Mouse (Mus musculus): ENCODE measurements around the gene Stat2. TPM values are rescaled to one million over a fixed set of nuclear protein-coding genes. Genes with fewer than 3 reads are reported as not detected.
"Not testable (repeated sequence)": the region's sequence is repeated elsewhere in the genome, so short reads cannot be mapped to it uniquely, and the experiment has no call there.

The Stat2 gene
- polyA plus RNA-seq, 1 experiment from 2014 or later = 13.0 TPM

GRCm38 (mm10) chr10:128247020-128247732 is 23.2 kb upstream of the Stat2 start:
- Histone ChIP-seq H3K27me3 (ENCODE audit: control insufficient read depth, insufficient read depth, low read length) (no peaks in the 10 kb centered on the region), H3K4me3 (ENCODE audit: low read depth, low read length) (no peak overlapping the region), H3K27ac (ENCODE audit: low read length) (peak overlapping the region; percentile 33; the same call in 1 of the 2 replicates), H3K36me3 (ENCODE audit: control insufficient read depth, insufficient read depth, low read length) (peaks cover 82% of the 10 kb centered on the region), H3K4me1 (ENCODE audit: control insufficient read depth, insufficient read depth, low read length) (no peaks in the 10 kb centered on the region), H3K9ac (replicated peaks; ENCODE audit: low read depth, low read length) (no peak overlapping the region), H3K4me2 (replicated peaks; ENCODE audit: low read depth, low read length) (no peak overlapping the region), H3K9me3 (ENCODE audit: control insufficient read depth, low read depth, low read length) (no peaks in the 10 kb centered on the region)
- no peak for ATAC-seq (ENCODE audit: insufficient number of reproducible peaks, insufficient read depth, low FRiP score, low read depth)
- WGBS = 82% methylated on average over 17 of the region's 17 CpGs

- Histone ChIP-seq H3K27ac (ENCODE audit: low read length) (no peak overlapping the region), H3K9ac (replicated peaks; ENCODE audit: low read depth, low read length) (no peak overlapping the region), H3K9me3 (ENCODE audit: control insufficient read depth, low read depth, low read length) (no peaks in the 10 kb centered on the region), H3K4me2 (replicated peaks; ENCODE audit: low read depth, low read length) (no peak overlapping the region), H3K27me3 (ENCODE audit: control insufficient read depth, insufficient read depth, low read length) (no peaks in the 10 kb centered on the region), H3K4me3 (ENCODE audit: low read depth, low read length) (no peak overlapping the region), H3K36me3 (ENCODE audit: control insufficient read depth, insufficient read depth, low read length) (peaks cover 65% of the 10 kb centered on the region), H3K4me1 (ENCODE audit: control insufficient read depth, insufficient read depth, low read length) (no peaks in the 10 kb centered on the region)
- no peak for ATAC-seq (ENCODE audit: insufficient number of reproducible peaks, insufficient read depth, low FRiP score, low read depth)
- 90% methylated on average over 13 of the region's 13 CpGs for whole genome bisulfite sequencing
Measured at GRCm38 (mm10) chr10:128250565-128250964, 19.8 kb upstream of the Stat2 start.

- Histone ChIP-seq H3K27ac (ENCODE audit: low read length) (no peak within 1 kb of the TSS), H3K4me3 (ENCODE audit: low read depth, low read length) (no peak within 1 kb of the TSS), H3K4me1 (ENCODE audit: control insufficient read depth, insufficient read depth, low read length) (no peaks in the 10 kb centered on the region), H3K9ac (replicated peaks; ENCODE audit: low read depth, low read length) (no peak within 1 kb of the TSS), H3K36me3 (ENCODE audit: control insufficient read depth, insufficient read depth, low read length) (peaks cover 34% of the 10 kb centered on the region), H3K9me3 (ENCODE audit: control insufficient read depth, low read depth, low read length) (no peaks in the 10 kb centered on the region), H3K27me3 (ENCODE audit: control insufficient read depth, insufficient read depth, low read length) (no peaks in the 10 kb centered on the region), H3K4me2 (replicated peaks; ENCODE audit: low read depth, low read length) (no peak within 1 kb of the TSS)
- WGBS = 67% methylated on average over 4 of the region's 4 CpGs
- ATAC-seq (ENCODE audit: insufficient number of reproducible peaks, insufficient read depth, low FRiP score, low read depth) = no peak
Measured at GRCm38 (mm10) chr10:128253677-128254255, 16.6 kb upstream of the Stat2 start, which contains the start of gene Apon. Gene Apon (plus strand): TSS chr10:128254096.

- H3K4me3 ChIP-seq (ENCODE audit: low read depth, low read length) = no peak overlapping the region
- no peak overlapping the region for H3K4me2 ChIP-seq (replicated peaks; ENCODE audit: low read depth, low read length)
- no peaks in the 10 kb centered on the region for H3K4me1 ChIP-seq (ENCODE audit: control insufficient read depth, insufficient read depth, low read length)
- no peak for ATAC-seq (ENCODE audit: insufficient number of reproducible peaks, insufficient read depth, low FRiP score, low read depth)
- WGBS = 91% methylated on average over 8 of the region's 8 CpGs
- no peak overlapping the region for H3K9ac ChIP-seq (replicated peaks; ENCODE audit: low read depth, low read length)
- peaks cover 18% of the 10 kb centered on the region for H3K36me3 ChIP-seq (ENCODE audit: control insufficient read depth, insufficient read depth, low read length)
- no peaks in the 10 kb centered on the region for H3K27me3 ChIP-seq (ENCODE audit: control insufficient read depth, insufficient read depth, low read length)
- no peaks in the 10 kb centered on the region for H3K9me3 ChIP-seq (ENCODE audit: control insufficient read depth, low read depth, low read length)
- H3K27ac ChIP-seq (ENCODE audit: low read length) = no peak overlapping the region
Measured at GRCm38 (mm10) chr10:128255925-128256324, 14.4 kb upstream of the Stat2 start.

- ATAC-seq (ENCODE audit: insufficient number of reproducible peaks, insufficient read depth, low FRiP score, low read depth) = no peak
- Histone ChIP-seq H3K27me3 (ENCODE audit: control insufficient read depth, insufficient read depth, low read length) (no peaks in the 10 kb centered on the region), H3K4me1 (ENCODE audit: control insufficient read depth, insufficient read depth, low read length) (no peaks in the 10 kb centered on the region), H3K36me3 (ENCODE audit: control insufficient read depth, insufficient read depth, low read length) (peaks cover 14% of the 10 kb centered on the region), H3K9me3 (ENCODE audit: control insufficient read depth, low read depth, low read length) (no peaks in the 10 kb centered on the region), H3K27ac (ENCODE audit: low read length) (no peak overlapping the region), H3K4me2 (replicated peaks; ENCODE audit: low read depth, low read length) (no peak overlapping the region), H3K9ac (replicated peaks; ENCODE audit: low read depth, low read length) (no peak overlapping the region), H3K4me3 (ENCODE audit: low read depth, low read length) (no peak overlapping the region)
- 90% methylated on average over 8 of the region's 8 CpGs for whole genome bisulfite sequencing
Measured at GRCm38 (mm10) chr10:128256328-128256727, 14.0 kb upstream of the Stat2 start.

GRCm38 (mm10) chr10:128258953-128259352 is 11.4 kb upstream of the Stat2 start:
- 65% methylated on average over 4 of the region's 4 CpGs for whole genome bisulfite sequencing
- Histone ChIP-seq H3K27me3 (ENCODE audit: control insufficient read depth, insufficient read depth, low read length) (no peaks in the 10 kb centered on the region), H3K4me1 (ENCODE audit: control insufficient read depth, insufficient read depth, low read length) (no peaks in the 10 kb centered on the region), H3K36me3 (ENCODE audit: control insufficient read depth, insufficient read depth, low read length) (no peaks in the 10 kb centered on the region), H3K9ac (replicated peaks; ENCODE audit: low read depth, low read length) (no peak overlapping the region), H3K4me3 (ENCODE audit: low read depth, low read length) (no peak overlapping the region), H3K4me2 (replicated peaks; ENCODE audit: low read depth, low read length) (no peak overlapping the region), H3K27ac (ENCODE audit: low read length) (no peak overlapping the region), H3K9me3 (ENCODE audit: control insufficient read depth, low read depth, low read length) (no peaks in the 10 kb centered on the region)
- no peak for ATAC-seq (ENCODE audit: insufficient number of reproducible peaks, insufficient read depth, low FRiP score, low read depth)

- H3K4me2 ChIP-seq (replicated peaks; ENCODE audit: low read depth, low read length) = no peak overlapping the region
- no peak overlapping the region for H3K4me3 ChIP-seq (ENCODE audit: low read depth, low read length)
- H3K27ac ChIP-seq (ENCODE audit: low read length) = no peak overlapping the region
- no peak overlapping the region for H3K9ac ChIP-seq (replicated peaks; ENCODE audit: low read depth, low read length)
- no peak for ATAC-seq (ENCODE audit: insufficient number of reproducible peaks, insufficient read depth, low FRiP score, low read depth)
- no peaks in the 10 kb centered on the region for H3K9me3 ChIP-seq (ENCODE audit: control insufficient read depth, low read depth, low read length)
- no peaks in the 10 kb centered on the region for H3K27me3 ChIP-seq (ENCODE audit: control insufficient read depth, insufficient read depth, low read length)
- no peaks in the 10 kb centered on the region for H3K4me1 ChIP-seq (ENCODE audit: control insufficient read depth, insufficient read depth, low read length)
- 85% methylated on average over 5 of the region's 5 CpGs for WGBS
- no peaks in the 10 kb centered on the region for H3K36me3 ChIP-seq (ENCODE audit: control insufficient read depth, insufficient read depth, low read length)
Measured at GRCm38 (mm10) chr10:128259946-128260345, 10.4 kb upstream of the Stat2 start.

GRCm38 (mm10) chr10:128260376-128260775 is 10.0 kb upstream of the Stat2 start:
- not testable (repeated sequence) for H3K9me3 ChIP-seq (ENCODE audit: control insufficient read depth, low read depth, low read length); H3K4me1 ChIP-seq (ENCODE audit: control insufficient read depth, insufficient read depth, low read length); ATAC-seq (ENCODE audit: insufficient number of reproducible peaks, insufficient read depth, low FRiP score, low read depth); H3K9ac ChIP-seq (replicated peaks; ENCODE audit: low read depth, low read length); H3K4me2 ChIP-seq (replicated peaks; ENCODE audit: low read depth, low read length); H3K4me3 ChIP-seq (ENCODE audit: low read depth, low read length); H3K36me3 ChIP-seq (ENCODE audit: control insufficient read depth, insufficient read depth, low read length); H3K27ac ChIP-seq (ENCODE audit: low read length); H3K27me3 ChIP-seq (ENCODE audit: control insufficient read depth, insufficient read depth, low read length)
- 55% methylated on average over 7 of the region's 7 CpGs for WGBS
